Mouse (Mus musculus) embryo, embryonic 9.5 days (tissue): ENCODE results near the gene Zfp462.

Experiments
- DNase-seq: peaks from one replicate; pipeline ENCODE4 v3.0.0-alpha.2; 2017; ENCODE audit errors: extremely low spot score

Gene Zfp462

DNA sequence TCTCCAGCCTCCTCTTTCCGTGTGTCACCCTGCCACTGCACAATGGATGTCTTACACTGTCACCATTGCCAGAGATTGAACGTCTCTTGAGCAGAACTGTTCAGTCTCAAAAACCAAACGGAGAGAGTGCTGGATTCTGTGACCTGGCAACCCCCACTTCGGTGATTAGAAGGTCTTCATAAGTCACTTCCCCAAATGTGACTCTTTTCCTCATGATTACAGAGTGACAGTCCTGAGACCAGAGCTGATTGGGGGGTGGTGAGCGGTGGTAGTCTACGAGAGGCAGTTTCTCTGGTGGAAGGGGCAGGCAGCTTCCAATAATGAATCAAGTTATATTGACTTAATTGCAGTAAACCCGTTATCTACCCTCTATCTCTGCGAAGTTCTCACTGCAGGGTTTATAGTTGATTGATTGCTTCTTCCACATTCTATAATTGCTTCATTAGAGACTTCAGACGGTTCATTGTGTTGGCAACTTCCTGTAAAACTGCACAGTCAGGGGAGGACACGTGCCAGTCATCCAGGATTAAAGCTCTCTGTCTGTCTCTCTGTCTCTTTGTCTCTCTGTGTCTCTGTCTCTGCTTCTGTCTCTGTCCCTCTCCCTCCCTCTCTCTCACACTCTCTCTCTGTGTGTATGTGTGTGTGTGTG is 173.1 kb downstream of the Zfp462 start:
- DNase-seq, result no peak

DNA sequence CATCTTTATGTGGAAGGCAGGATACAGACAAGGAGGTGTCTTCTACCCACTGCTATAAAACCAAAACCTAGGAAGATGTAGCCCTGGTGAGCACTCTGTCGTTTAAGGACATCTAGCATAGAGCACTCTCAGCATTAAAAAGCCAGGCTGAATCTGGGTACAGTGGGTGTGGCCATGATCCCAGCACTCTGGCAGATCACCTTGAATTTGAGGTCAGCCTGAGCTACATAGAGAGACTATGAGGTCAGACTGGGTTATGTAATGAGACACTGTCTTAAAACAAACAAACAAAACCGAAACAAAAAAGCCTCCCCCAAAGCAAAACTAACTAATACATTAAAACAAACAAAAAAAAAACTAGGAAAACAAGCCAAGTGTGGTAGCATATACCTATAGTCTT is 176.3 kb downstream of the Zfp462 start:
- DNase-seq, result no peak

DNA sequence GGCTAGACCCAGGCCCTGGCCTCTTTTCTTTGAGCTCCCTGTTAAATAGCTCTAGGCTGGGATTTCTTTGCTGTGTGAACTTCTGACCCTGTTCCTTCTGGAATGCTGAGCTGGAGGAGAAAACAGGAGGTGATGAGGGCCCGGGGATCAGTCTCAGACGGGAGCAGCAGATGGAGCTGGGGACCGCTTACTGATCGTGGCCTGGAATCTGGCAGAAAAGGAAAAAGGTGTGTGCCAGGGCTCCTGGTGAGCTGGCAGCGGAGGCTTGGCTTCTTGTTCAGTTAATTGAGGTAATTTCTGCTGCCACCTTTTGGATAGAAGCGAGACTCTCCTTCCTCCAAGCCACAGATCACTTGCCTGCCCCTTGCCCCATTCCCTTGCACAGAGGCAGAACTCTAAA is 177.1 kb downstream of the Zfp462 start:
- no peak for DNase-seq

DNA sequence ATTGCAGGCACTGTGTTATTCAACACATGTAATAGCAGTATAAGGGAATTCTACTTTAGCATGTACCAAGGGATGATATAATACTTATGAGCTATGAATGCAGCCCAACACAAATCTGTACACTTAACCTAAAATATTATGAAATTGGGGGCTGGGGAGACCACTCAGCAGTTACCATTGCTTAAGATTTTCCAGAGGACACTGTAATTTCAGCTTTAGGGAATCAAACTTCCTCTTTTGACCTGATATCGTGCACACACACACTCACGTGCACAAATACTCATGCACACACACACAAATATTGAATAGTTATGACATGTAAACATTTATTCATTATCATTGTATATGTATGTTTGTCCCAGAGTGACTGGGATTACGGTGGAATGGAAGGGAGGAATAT is 179.3 kb downstream of the Zfp462 start:
- DNase-seq, result no peak

DNA sequence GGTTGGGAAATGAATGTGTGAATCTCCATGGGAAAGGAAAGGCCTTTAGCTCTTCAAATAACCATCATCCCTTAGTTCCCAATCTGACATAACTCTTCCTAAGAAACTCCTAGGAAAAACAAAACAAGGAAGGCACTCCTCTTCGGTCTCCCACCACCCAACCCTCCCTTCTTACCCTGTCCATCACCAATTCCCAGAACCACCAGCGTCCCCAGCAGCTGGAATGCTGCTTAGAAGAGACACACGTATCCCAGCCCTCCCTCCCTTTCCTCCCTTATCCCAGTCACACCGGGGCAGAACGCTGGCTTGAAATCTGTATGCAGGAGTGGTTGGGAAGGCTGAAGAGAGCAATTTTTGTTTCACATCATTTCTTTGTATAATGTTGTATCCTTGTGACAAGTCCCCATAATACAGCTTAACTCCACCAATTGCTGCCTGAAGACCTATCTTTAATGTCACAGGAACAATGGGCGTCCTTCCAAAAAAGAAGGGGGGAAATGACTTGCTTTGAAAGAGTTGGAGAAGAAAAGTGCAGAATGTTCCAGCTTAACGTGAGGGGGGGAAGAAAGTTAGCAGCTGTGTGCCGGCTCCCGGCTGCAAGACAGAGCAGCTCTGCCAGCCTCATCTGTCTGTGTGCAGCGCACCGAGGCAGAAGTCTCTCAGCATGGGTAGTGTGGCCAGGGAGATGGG is 180.3 kb downstream of the Zfp462 start:
- DNase-seq, result no peak

DNA sequence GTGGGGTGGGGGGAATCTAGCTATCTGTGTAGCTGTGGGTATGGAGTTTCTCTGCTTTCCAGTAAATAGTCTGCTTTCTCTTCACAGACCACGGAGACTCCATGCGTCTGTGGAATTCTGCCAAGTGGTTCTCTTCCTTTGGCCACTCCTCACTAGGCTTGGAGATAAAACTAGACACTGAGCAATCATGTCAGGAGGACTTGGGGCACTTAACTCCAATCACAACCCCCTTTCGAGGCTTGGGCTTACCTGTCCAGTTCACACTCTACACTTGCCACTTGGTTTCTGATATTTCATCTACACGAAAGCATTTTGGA is 180.8 kb downstream of the Zfp462 start:
- no peak for DNase-seq

DNA sequence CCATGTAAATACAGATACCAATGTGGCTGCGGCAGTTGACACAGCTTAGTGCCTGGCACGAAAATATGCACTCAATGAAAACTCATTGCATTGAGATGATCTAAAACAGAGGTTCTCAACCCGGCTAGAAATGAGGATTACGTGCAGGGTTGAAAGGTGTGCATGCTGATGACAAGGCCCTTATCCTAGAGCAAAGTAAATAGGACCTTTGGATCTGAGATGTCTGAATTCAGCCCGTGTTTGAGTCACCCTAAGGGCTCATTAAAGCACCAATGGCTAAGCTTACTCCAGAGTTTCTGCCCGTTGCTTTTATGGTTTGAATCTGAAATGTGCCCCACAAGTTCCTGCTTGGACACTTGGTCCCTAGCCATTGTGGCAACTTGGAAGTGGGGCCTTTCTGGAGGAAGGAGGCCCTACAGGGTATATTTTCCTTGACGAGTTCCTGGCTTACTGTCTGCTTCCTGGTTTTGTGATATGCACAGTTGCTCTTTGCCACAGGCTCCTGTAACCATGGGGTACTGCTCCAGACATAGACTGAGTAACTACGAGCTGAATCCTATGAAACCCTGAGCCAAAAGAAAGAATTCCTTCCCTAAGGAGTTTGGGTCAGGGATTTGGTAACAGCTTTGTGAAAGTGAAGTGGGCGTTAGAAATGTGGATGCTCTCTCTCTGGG is 182.5 kb downstream of the Zfp462 start:
- no peak for DNase-seq

DNA sequence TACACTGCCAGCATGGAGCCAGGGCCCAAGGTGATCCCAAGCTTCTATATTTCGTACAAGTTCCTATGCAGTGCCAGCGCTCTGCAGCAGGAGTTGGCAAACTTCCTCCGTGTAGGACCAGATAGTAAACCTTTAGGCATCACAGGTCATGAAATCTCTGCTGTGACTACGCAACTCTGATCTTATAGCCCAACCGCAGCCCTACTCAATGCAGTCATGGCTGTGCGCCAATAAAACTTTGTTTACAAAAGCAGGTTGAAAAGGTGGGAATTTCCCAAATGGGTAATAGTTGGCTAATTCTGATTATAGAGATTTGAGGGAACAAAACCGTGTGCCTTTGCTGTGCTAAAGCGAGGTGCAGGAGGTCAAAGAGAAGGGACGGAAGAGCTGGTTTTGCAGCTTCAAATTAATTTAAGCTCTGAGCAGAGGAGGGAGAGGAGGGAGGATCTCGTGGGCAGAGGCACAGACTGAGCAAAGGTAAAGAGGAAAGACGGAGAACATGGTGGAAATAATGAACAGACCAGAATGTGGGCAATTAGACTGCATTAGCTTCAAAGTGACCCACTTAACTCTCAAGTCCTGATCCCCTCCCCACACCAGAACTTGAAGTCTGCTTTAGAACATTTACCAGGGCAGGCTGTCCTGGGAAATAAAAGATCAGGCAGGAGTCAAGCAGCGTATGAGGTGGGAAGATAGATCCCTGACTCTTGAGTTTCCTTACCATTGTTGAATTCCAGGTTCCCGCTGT is 183.4 kb downstream of the Zfp462 start:
- no peak for DNase-seq
